Mouse (Mus musculus): ENCODE data around the gene Rai1. TPM values are rescaled to one million over a fixed set of nuclear protein-coding genes. Genes with fewer than 3 reads are reported as not detected.

The Rai1 gene
- polyA plus RNA-seq, 2 experiments, result 29.7 to 62.1 TPM

- DNase-seq (ENCODE audit: low spot score), result peak; percentile 60
- H3K27ac ChIP-seq (replicated peaks; ENCODE audit: low read depth, low read length), result peak within 1 kb of the TSS; percentile 52
- ATAC-seq (ENCODE audit: low FRiP score, low read depth), result peak; percentile 70
- WGBS, result 3% methylated on average over 44 of the region's 46 CpGs
- H3K27me3 ChIP-seq (ENCODE audit: control insufficient read depth, insufficient read depth, low read length), result no peaks in the 10 kb centered on the region
- H3K4me1 ChIP-seq (ENCODE audit: control insufficient read depth, insufficient read depth, low read length), result peaks cover 27% of the 10 kb centered on the region
- peaks cover 11% of the 10 kb centered on the region; the same call in 1 of the 2 replicates for H3K36me3 ChIP-seq (ENCODE audit: control insufficient read depth, insufficient read depth, low read length)
- no peaks in the 10 kb centered on the region for H3K9me3 ChIP-seq (ENCODE audit: control insufficient read depth, low read length)
- H3K9ac ChIP-seq (ENCODE audit: low read depth, low read length, severe bottlenecking), result peak within 1 kb of the TSS; percentile 45
- peak within 1 kb of the TSS; percentile 36 for H3K4me3 ChIP-seq (replicated peaks; ENCODE audit: low read length)
- TF ChIP-seq POLR2A (IDR thresholded peaks at IDR 0.05; ENCODE audit: borderline replicate concordance, extremely low read depth, insufficient read depth, insufficient read length), result no peak
- peak within 1 kb of the TSS; percentile 71 for H3K4me2 ChIP-seq (replicated peaks; ENCODE audit: low read depth, low read length, severe bottlenecking)
Measured at GRCm38 (mm10) chr11:60222469-60223236, 117.8 kb downstream of the Rai1 start, which contains the start of gene Srebf1. TSS of gene Srebf1 (minus strand) at chr11:60222581.

- no peak for ATAC-seq (ENCODE audit: low FRiP score, low read depth)
- no peak overlapping the region for H3K4me3 ChIP-seq (replicated peaks; ENCODE audit: low read length)
- no peaks in the 10 kb centered on the region for H3K9me3 ChIP-seq (ENCODE audit: control insufficient read depth, low read length)
- 0 out of 2 replicates have a peak, but pooled peaks cover 13% of the 10 kb centered on the region for H3K36me3 ChIP-seq (ENCODE audit: control insufficient read depth, insufficient read depth, low read length)
- 49% methylated on average over 4 of the region's 4 CpGs for WGBS
- no peak overlapping the region for H3K27ac ChIP-seq (replicated peaks; ENCODE audit: low read depth, low read length)
- H3K9ac ChIP-seq (ENCODE audit: low read depth, low read length, severe bottlenecking), result no peak overlapping the region
- no peak for TF ChIP-seq POLR2A (IDR thresholded peaks at IDR 0.05; ENCODE audit: borderline replicate concordance, extremely low read depth, insufficient read depth, insufficient read length)
- H3K4me1 ChIP-seq (ENCODE audit: control insufficient read depth, insufficient read depth, low read length), result peaks cover 21% of the 10 kb centered on the region
- no peak for DNase-seq (ENCODE audit: low spot score)
- H3K4me2 ChIP-seq (replicated peaks; ENCODE audit: low read depth, low read length, severe bottlenecking), result no peak overlapping the region
- H3K27me3 ChIP-seq (ENCODE audit: control insufficient read depth, insufficient read depth, low read length), result no peaks in the 10 kb centered on the region
Measured at GRCm38 (mm10) chr11:60224676-60225075, 119.9 kb downstream of the Rai1 start.

GRCm38 (mm10) chr11:60225874-60226273 is 121.1 kb downstream of the Rai1 start:
- ATAC-seq (ENCODE audit: low FRiP score, low read depth), result no peak

GRCm38 (mm10) chr11:60228525-60228924 is 123.7 kb downstream of the Rai1 start:
- TF ChIP-seq POLR2A (IDR thresholded peaks at IDR 0.05; ENCODE audit: borderline replicate concordance, extremely low read depth, insufficient read depth, insufficient read length), result no peak
- 57% methylated on average over 3 of the region's 3 CpGs for WGBS

More at GRCm38 (mm10) chr11:60225874-60226273, 121.1 kb downstream of the Rai1 start:
- H3K4me2 ChIP-seq (replicated peaks; ENCODE audit: low read depth, low read length, severe bottlenecking), result no peak overlapping the region
- H3K27me3 ChIP-seq (ENCODE audit: control insufficient read depth, insufficient read depth, low read length), result no peaks in the 10 kb centered on the region
- H3K36me3 ChIP-seq (ENCODE audit: control insufficient read depth, insufficient read depth, low read length), result 0 out of 2 replicates have a peak, but pooled peaks cover 17% of the 10 kb centered on the region
- no peak overlapping the region for H3K4me3 ChIP-seq (replicated peaks; ENCODE audit: low read length)
- no peak for TF ChIP-seq POLR2A (IDR thresholded peaks at IDR 0.05; ENCODE audit: borderline replicate concordance, extremely low read depth, insufficient read depth, insufficient read length)
- WGBS, result 61% methylated on average over 1 of the region's 1 CpGs
- no peak for DNase-seq (ENCODE audit: low spot score)
- no peak overlapping the region for H3K9ac ChIP-seq (ENCODE audit: low read depth, low read length, severe bottlenecking)
- H3K9me3 ChIP-seq (ENCODE audit: control insufficient read depth, low read length), result no peaks in the 10 kb centered on the region
- H3K4me1 ChIP-seq (ENCODE audit: control insufficient read depth, insufficient read depth, low read length), result peaks cover 16% of the 10 kb centered on the region
- no peak overlapping the region for H3K27ac ChIP-seq (replicated peaks; ENCODE audit: low read depth, low read length)

GRCm38 (mm10) chr11:60229821-60230220 is 125.0 kb downstream of the Rai1 start:
- ATAC-seq (ENCODE audit: low FRiP score, low read depth) (no peak), DNase-seq (ENCODE audit: low spot score) (no peak)
- no peak overlapping the region for H3K27ac ChIP-seq (replicated peaks; ENCODE audit: low read depth, low read length)
- no peaks in the 10 kb centered on the region for H3K9me3 ChIP-seq (ENCODE audit: control insufficient read depth, low read length)
- 0 out of 2 replicates have a peak, but pooled peaks cover 17% of the 10 kb centered on the region for H3K36me3 ChIP-seq (ENCODE audit: control insufficient read depth, insufficient read depth, low read length)
- H3K4me3 ChIP-seq (replicated peaks; ENCODE audit: low read length), result no peak overlapping the region
- no peak overlapping the region for H3K9ac ChIP-seq (ENCODE audit: low read depth, low read length, severe bottlenecking)
- TF ChIP-seq POLR2A (IDR thresholded peaks at IDR 0.05; ENCODE audit: borderline replicate concordance, extremely low read depth, insufficient read depth, insufficient read length), result no peak
- H3K4me2 ChIP-seq (replicated peaks; ENCODE audit: low read depth, low read length, severe bottlenecking), result no peak overlapping the region
- peaks cover 6% of the 10 kb centered on the region for H3K4me1 ChIP-seq (ENCODE audit: control insufficient read depth, insufficient read depth, low read length)
- H3K27me3 ChIP-seq (ENCODE audit: control insufficient read depth, insufficient read depth, low read length), result no peaks in the 10 kb centered on the region
- WGBS, result 69% methylated on average over 13 of the region's 13 CpGs

More at GRCm38 (mm10) chr11:60228525-60228924, 123.7 kb downstream of the Rai1 start:
- H3K9me3 ChIP-seq (ENCODE audit: control insufficient read depth, low read length), result no peaks in the 10 kb centered on the region
- no peak overlapping the region for H3K9ac ChIP-seq (ENCODE audit: low read depth, low read length, severe bottlenecking)
- no peak overlapping the region for H3K27ac ChIP-seq (replicated peaks; ENCODE audit: low read depth, low read length)
- ATAC-seq (ENCODE audit: low FRiP score, low read depth) (no peak), DNase-seq (ENCODE audit: low spot score) (no peak)
- H3K4me2 ChIP-seq (replicated peaks; ENCODE audit: low read depth, low read length, severe bottlenecking), result no peak overlapping the region
- 0 out of 2 replicates have a peak, but pooled peaks cover 17% of the 10 kb centered on the region for H3K36me3 ChIP-seq (ENCODE audit: control insufficient read depth, insufficient read depth, low read length)
- H3K27me3 ChIP-seq (ENCODE audit: control insufficient read depth, insufficient read depth, low read length), result no peaks in the 10 kb centered on the region
- no peak overlapping the region for H3K4me3 ChIP-seq (replicated peaks; ENCODE audit: low read length)
- H3K4me1 ChIP-seq (ENCODE audit: control insufficient read depth, insufficient read depth, low read length), result peaks cover 6% of the 10 kb centered on the region

Data from limb, embryonic 14.5 days (tissue).